Comparison of ENCODE assay signal across 8 mouse cellular contexts in genomic region chr14:30352951-30353270, GRCm38 (mm10).
DNase-seq lines count a peak whose midpoint lies in the region; ATAC-seq and TF ChIP-seq lines count a peak whose summit lies in the region.

No protein-coding gene starts in this region.

- no peak for TF ChIP-seq POLR2A in heart, adult 2 months (IDR thresholded peaks at IDR 0.05; ENCODE audit: insufficient read depth, low read depth, low read length)
- no peak for TF ChIP-seq POLR2A in limb, embryonic 14.5 days (IDR thresholded peaks at IDR 0.05; ENCODE audit: borderline replicate concordance, extremely low read depth, insufficient read depth, insufficient read length)

- TF ChIP-seq EP300 in heart, adult 2 months (IDR thresholded peaks at IDR 0.05; ENCODE audit: insufficient read depth, low read depth, low read length), result no peak
- no peak for TF ChIP-seq EP300 in stomach, postnatal 0 days (optimal IDR thresholded peaks at IDR 0.05)

- no peak for TF ChIP-seq CTCF in heart, adult 2 months (IDR thresholded peaks at IDR 0.05)
- TF ChIP-seq CTCF in stomach, postnatal 0 days (IDR thresholded peaks at IDR 0.05; ENCODE audit: low read depth), result no peak

- no peak overlapping the region for H3K27ac ChIP-seq in heart, adult 2 months
- no peak overlapping the region for H3K27ac ChIP-seq in limb, embryonic 14.5 days (replicated peaks; ENCODE audit: low read depth, low read length)
- H3K27ac ChIP-seq in stomach, postnatal 0 days (replicated peaks), result no peak overlapping the region

- no peak for ATAC-seq in limb, embryonic 14.5 days (ENCODE audit: low FRiP score, low read depth)
- ATAC-seq in stomach, postnatal 0 days (ENCODE audit: low FRiP score, low TSS enrichment), result 0 out of 2 replicates have a peak, but pooled peaks have one; percentile 13

- no peak overlapping the region for H3K9ac ChIP-seq in heart, adult 2 months (ENCODE audit: low read depth, low read length)
- H3K9ac ChIP-seq in limb, embryonic 14.5 days (ENCODE audit: low read depth, low read length, severe bottlenecking), result peak overlapping the region; percentile 80
- H3K9ac ChIP-seq in stomach, postnatal 0 days (ENCODE audit: low read length), result peak overlapping the region; percentile 72

- no peaks in the 10 kb centered on the region for H3K36me3 ChIP-seq in heart, adult 2 months (ENCODE audit: control insufficient read depth, insufficient read depth, low read length)
- no peaks in the 10 kb centered on the region for H3K36me3 ChIP-seq in limb, embryonic 14.5 days (ENCODE audit: control insufficient read depth, insufficient read depth, low read length)
- H3K36me3 ChIP-seq in stomach, postnatal 0 days (ENCODE audit: control insufficient read depth, insufficient read depth, low read length), result no peaks in the 10 kb centered on the region

- no peaks in the 10 kb centered on the region for H3K4me1 ChIP-seq in heart, adult 2 months (ENCODE audit: control insufficient read depth, insufficient read depth, low read length)
- H3K4me1 ChIP-seq in limb, embryonic 14.5 days (ENCODE audit: control insufficient read depth, insufficient read depth, low read length), result peaks cover 15% of the 10 kb centered on the region; the same call in 1 of the 2 replicates
- H3K4me1 ChIP-seq in stomach, postnatal 0 days (replicated peaks; ENCODE audit: control insufficient read depth, insufficient read depth), result no peaks in the 10 kb centered on the region

- no peaks in the 10 kb centered on the region for H3K79me2 ChIP-seq in heart, adult 2 months (replicated peaks; ENCODE audit: control insufficient read depth, insufficient read depth, low read length)

- H3K4me2 ChIP-seq in limb, embryonic 14.5 days (replicated peaks; ENCODE audit: low read depth, low read length, severe bottlenecking), result peak overlapping the region; percentile 96
- peak overlapping the region; percentile 83 for H3K4me2 ChIP-seq in stomach, postnatal 0 days (replicated peaks; ENCODE audit: low read depth)

- peaks cover 2% of the 10 kb centered on the region; the same call in 1 of the 2 replicates for H3K27me3 ChIP-seq in heart, adult 2 months (ENCODE audit: control insufficient read depth, insufficient read depth, low read length)
- H3K27me3 ChIP-seq in limb, embryonic 14.5 days (ENCODE audit: control insufficient read depth, insufficient read depth, low read length), result no peaks in the 10 kb centered on the region
- H3K27me3 ChIP-seq in stomach, postnatal 0 days (ENCODE audit: control insufficient read depth, insufficient read depth, low read length), result no peaks in the 10 kb centered on the region

- intact Hi-C loops in heart, adult 2 months (cut with DNase I), result loop anchor here (10.0 kb wide), 1 partner anchor 102 kb away; no protein-coding TSS in a partner anchor
- intact Hi-C loops in heart, postnatal 25 days (cut with DNase I), result no loop called here

- DNase-seq in heart, adult 2 months, result no peak
- no peak for DNase-seq in heart, postnatal 25 days (ENCODE audit: low spot score)
- peak; percentile 27 for DNase-seq in thymus, postnatal 14 days
- DNase-seq in thymus, postnatal 0 days (ENCODE audit: low spot score), result no peak
- no peak for DNase-seq in limb, embryonic 14.5 days (ENCODE audit: low spot score)
- DNase-seq in stomach, postnatal 0 days (ENCODE audit: low spot score), result no peak
- no peak for DNase-seq in spleen, postnatal 10 days (ENCODE audit: low spot score in 2 of 2)
- DNase-seq in thymus, adult 18-20 months, result no peak

- H3K4me3 ChIP-seq in heart, adult 2 months, result peak overlapping the region; percentile 38
- H3K4me3 ChIP-seq in limb, embryonic 14.5 days (replicated peaks; ENCODE audit: low read length), result peak overlapping the region; percentile 42
- peak overlapping the region; percentile 41 for H3K4me3 ChIP-seq in stomach, postnatal 0 days (ENCODE audit: low read depth, low read length)

- 1% methylated on average over 10 of the region's 10 CpGs for WGBS in heart, adult 2 months
- under 1% methylated on average over 10 of the region's 10 CpGs for WGBS in limb, embryonic 14.5 days
- WGBS in stomach, postnatal 0 days, result under 1% methylated on average over 10 of the region's 10 CpGs

- H3K9me3 ChIP-seq in limb, embryonic 14.5 days (ENCODE audit: control insufficient read depth, low read length), result no peaks in the 10 kb centered on the region
- no peaks in the 10 kb centered on the region for H3K9me3 ChIP-seq in stomach, postnatal 0 days (ENCODE audit: control insufficient read depth, low read length)
